Mouse (Mus musculus): ENCODE measurements around the gene Cbx8. TPM values are rescaled to one million over a fixed set of nuclear protein-coding genes. Genes with fewer than 3 reads are reported as not detected.
A peak's percentile ranks its signal among the peaks of the same experiment; 100 is the strongest.

Gene Cbx8
- polyA plus RNA-seq, 1 experiment from 2014 or later, result 15.2 TPM

DNA sequence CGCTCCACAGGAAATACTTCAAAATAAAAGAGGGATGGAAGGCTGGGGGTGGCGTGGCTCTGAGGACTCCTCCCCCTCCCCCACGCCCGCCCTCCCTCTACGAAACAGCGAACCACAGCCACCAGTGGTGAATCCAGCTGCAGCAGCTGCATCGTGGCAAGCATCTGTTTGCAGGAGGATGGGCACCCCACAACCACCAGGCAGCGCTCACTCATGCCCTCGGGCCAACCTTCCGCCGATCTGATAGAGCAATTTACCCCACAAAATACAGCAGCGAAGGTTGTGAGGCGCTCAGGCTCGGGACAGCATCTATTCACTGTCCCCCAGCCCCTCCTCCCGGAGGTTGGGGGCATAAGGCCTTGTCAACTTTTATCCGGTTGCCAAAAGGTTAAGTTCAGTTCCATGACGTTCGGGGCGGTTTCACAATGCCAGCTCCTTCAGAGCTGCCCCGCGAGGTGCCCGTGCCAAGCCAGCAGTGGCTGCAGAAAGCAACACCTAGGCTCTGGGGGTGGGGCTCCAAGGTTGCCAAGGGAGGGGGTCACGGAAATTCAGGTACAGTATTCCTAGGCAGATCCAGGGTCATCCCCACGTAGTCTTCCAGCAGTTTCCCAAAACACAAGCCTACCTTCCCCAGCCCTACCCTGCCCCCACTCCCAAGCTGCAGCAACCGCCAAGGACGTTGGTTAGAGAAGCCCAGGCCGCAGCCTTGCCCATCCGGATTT is 43.1 kb upstream of the Cbx8 start:
- Histone ChIP-seq H3K4me1 (replicated peaks) (peaks cover 79% of the 10 kb centered on the region), H3K27ac (peak overlapping the region; percentile 99), H3K9ac (replicated peaks) (peak overlapping the region; percentile 94), H3K27me3 (peaks cover 64% of the 10 kb centered on the region), H3K4me3 (replicated peaks) (peak overlapping the region; percentile 84), H3K9me3 (no peaks in the 10 kb centered on the region), H3K4me2 (replicated peaks) (peak overlapping the region; percentile 95), H3K36me3 (peaks cover 22% of the 10 kb centered on the region)
- WGBS, result 3% methylated on average over 28 of the region's 28 CpGs
- ATAC-seq, result no peak

- WGBS, result 11% methylated on average over 20 of the region's 20 CpGs
- Histone ChIP-seq H3K9ac (replicated peaks) (peak overlapping the region; percentile 94), H3K36me3 (peaks cover 22% of the 10 kb centered on the region)
These were observed 42.1 kb upstream of the Cbx8 start for GRCm38 (mm10) chr11:119082638-119083599.

GRCm38 (mm10) chr11:119081839-119082637 is 41.3 kb upstream of the Cbx8 start:
- Histone ChIP-seq H3K36me3 (peaks cover 22% of the 10 kb centered on the region), H3K9ac (replicated peaks) (peak overlapping the region; percentile 42; the same call in 1 of the 2 replicates), H3K27ac (no peak overlapping the region), H3K4me3 (replicated peaks) (peak overlapping the region; percentile 84; the same call in 1 of the 2 replicates), H3K4me2 (replicated peaks) (peak overlapping the region; percentile 95), H3K4me1 (replicated peaks) (peaks cover 78% of the 10 kb centered on the region), H3K27me3 (peaks cover 46% of the 10 kb centered on the region), H3K9me3 (no peaks in the 10 kb centered on the region; the same call in 1 of the 2 replicates)
- ATAC-seq, result no peak
- 19% methylated on average over 21 of the region's 21 CpGs for WGBS

More at GRCm38 (mm10) chr11:119082638-119083599, 42.1 kb upstream of the Cbx8 start:
- H3K4me1 ChIP-seq (replicated peaks), result peaks cover 81% of the 10 kb centered on the region
- peak overlapping the region; percentile 84 for H3K4me3 ChIP-seq (replicated peaks)
- peaks cover 55% of the 10 kb centered on the region for H3K27me3 ChIP-seq
- H3K9me3 ChIP-seq, result no peaks in the 10 kb centered on the region
- peak overlapping the region; percentile 95 for H3K4me2 ChIP-seq (replicated peaks)
- no peak for ATAC-seq
- H3K27ac ChIP-seq, result no peak overlapping the region

DNA sequence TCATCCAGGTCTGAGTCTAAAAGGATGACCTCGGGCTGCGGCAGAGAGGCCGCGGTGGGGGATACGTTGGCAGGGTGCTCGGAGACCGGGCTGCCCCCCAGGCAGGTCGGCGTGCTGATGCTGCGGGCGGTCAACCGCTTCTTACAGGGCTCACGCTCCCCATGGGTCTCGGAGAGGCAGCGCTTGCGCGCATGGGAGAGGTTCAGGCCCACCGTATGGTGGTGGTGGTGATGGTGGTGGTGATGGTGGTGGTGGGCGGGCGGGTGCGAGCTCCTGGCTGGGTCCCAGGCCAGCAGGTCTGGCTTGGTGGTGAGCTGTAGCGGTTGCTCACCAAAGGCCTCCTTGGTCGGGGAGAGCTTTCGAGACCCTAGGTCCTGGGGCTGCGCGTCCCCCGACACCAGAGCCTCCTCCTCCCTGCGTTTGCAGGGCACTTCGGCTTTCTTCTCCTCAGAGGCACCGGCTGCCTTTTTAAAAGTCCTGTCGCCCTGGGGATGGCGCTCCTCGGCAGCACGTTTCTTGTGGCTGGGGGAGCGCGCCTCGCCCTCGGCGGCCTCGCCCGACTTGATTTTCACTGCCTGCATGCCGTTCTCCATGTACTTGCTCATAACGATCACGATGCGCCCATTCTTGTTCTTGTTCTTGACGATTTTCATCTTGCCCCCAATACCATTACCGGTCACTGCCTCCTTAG is 40.5 kb upstream of the Cbx8 start:
- Histone ChIP-seq H3K4me3 (replicated peaks) (peak overlapping the region; percentile 22), H3K4me1 (replicated peaks) (peaks cover 72% of the 10 kb centered on the region), H3K4me2 (replicated peaks) (peak overlapping the region; percentile 44), H3K27me3 (peaks cover 40% of the 10 kb centered on the region), H3K27ac (no peak overlapping the region), H3K9me3 (no peaks in the 10 kb centered on the region; the same call in 1 of the 2 replicates), H3K36me3 (peaks cover 22% of the 10 kb centered on the region), H3K9ac (replicated peaks) (peak overlapping the region; percentile 42)
- ATAC-seq, result no peak
- WGBS, result 15% methylated on average over 47 of the region's 47 CpGs

DNA sequence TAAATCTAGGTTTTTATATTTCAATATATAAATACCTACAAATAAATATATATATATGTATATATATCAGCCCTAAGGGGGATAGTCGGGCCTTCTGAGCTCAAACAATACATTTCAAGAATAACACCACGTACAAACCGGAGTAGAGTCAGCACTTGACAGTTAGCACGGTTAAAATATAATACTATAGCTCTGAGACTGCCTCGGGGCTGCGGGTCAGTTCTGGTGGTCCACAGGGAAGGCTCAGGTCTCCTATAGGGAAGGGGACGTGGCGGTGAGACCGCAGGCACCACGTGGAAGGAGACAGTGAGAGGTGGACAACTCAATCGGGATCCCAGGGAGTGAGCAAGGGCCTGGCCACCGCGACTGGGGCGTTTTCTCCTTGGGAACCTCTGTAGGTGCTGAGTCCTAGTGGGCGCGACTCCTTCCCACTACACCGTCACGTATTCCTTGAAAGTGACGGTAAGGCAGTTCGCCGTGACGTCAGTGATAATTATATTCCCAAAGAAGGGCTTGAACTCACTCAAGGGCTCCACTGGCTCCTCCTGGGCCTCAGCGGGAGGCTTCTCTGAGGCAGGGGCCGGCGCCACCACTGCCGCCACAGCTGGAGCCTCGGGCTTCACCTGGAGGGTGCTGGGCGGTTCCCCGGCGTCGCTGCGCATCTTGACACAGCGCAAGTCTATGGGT is 39.8 kb upstream of the Cbx8 start:
- Histone ChIP-seq H3K4me3 (replicated peaks) (peak overlapping the region; percentile 22), H3K4me2 (replicated peaks) (peak overlapping the region; percentile 44), H3K9me3 (no peaks in the 10 kb centered on the region; the same call in 1 of the 2 replicates), H3K27me3 (peaks cover 40% of the 10 kb centered on the region), H3K36me3 (peaks cover 22% of the 10 kb centered on the region), H3K27ac (no peak overlapping the region), H3K9ac (replicated peaks) (peak overlapping the region; percentile 42), H3K4me1 (replicated peaks) (peaks cover 71% of the 10 kb centered on the region)
- ATAC-seq, result no peak
- WGBS, result 23% methylated on average over 33 of the region's 33 CpGs

DNA sequence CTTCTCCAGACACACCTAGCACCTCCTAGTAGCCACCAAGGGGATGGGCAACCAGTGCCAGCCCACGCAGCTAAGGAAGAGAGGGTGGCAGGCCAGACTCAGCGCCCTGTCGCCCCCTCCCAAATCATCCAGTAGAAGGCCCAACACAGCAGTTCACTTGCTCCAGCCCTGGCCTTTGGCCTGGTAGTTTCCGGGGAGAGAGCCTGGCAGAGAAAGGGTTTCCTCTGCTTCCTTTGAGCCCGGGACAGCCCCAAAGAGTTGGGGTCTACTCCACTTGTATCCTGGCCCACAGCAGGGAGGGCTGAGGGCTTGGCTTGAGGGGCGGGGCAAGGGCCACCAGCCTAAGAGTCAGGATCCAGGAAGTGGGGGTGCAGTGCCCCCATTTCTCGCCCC is 38.7 kb upstream of the Cbx8 start:
- 25% methylated on average over 7 of the region's 7 CpGs for WGBS
- H3K36me3 ChIP-seq, result peaks cover 22% of the 10 kb centered on the region
- peaks cover 40% of the 10 kb centered on the region for H3K27me3 ChIP-seq
- no peaks in the 10 kb centered on the region; the same call in 1 of the 2 replicates for H3K9me3 ChIP-seq
- peak overlapping the region; percentile 11; the same call in 1 of the 2 replicates for H3K4me3 ChIP-seq (replicated peaks)
- ATAC-seq, result peak; percentile 5; the same call in 1 of the 2 replicates
- H3K4me2 ChIP-seq (replicated peaks), result peak overlapping the region; percentile 45
- H3K9ac ChIP-seq (replicated peaks), result peak overlapping the region; percentile 59
- H3K4me1 ChIP-seq (replicated peaks), result peaks cover 68% of the 10 kb centered on the region
- peak overlapping the region; percentile 85 for H3K27ac ChIP-seq

DNA sequence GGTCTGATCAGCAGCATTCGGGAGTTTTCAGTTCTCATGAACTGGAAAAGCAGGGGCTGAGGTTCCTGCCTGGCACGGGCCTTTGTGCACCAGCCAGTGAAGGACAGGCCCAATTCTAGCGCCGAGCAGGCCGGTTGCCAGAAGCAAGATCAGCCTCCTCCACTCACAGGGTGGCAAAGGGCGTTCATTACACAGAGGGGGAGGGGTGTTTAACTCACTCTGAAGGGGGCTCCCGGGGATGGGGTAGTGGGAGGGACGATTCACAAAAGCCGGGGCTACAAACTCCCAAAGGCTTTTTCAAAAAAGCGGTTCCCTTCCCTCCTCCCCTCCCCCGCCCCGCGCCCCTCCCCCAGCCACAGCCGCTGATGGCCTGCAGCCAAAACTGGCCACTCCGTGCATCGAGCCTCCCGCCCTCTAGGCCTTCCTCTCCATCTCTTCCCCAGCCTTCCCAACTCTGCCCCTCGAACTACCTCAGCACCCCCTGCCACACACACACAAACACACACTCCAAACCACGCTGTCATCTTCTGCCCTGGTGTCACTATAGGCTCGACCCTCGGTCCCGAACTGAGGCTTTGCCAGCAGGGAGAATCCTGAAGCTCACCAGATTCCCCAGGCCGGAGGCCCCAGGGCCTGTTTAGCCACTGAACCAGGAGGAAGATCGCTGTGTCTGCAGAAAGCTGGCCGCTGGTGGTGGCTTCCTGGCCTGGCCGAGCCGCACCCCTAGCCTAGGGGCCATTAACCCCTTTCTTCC is 38.1 kb upstream of the Cbx8 start:
- Histone ChIP-seq H3K27ac (peak overlapping the region; percentile 85), H3K4me2 (replicated peaks) (peak overlapping the region; percentile 45), H3K9me3 (no peaks in the 10 kb centered on the region; the same call in 1 of the 2 replicates), H3K36me3 (peaks cover 22% of the 10 kb centered on the region), H3K4me1 (replicated peaks) (peaks cover 68% of the 10 kb centered on the region), H3K4me3 (replicated peaks) (peak overlapping the region; percentile 11; the same call in 1 of the 2 replicates), H3K27me3 (peaks cover 40% of the 10 kb centered on the region), H3K9ac (replicated peaks) (peak overlapping the region; percentile 59)
- ATAC-seq, result peak; percentile 81
- 2% methylated on average over 27 of the region's 27 CpGs for WGBS

DNA sequence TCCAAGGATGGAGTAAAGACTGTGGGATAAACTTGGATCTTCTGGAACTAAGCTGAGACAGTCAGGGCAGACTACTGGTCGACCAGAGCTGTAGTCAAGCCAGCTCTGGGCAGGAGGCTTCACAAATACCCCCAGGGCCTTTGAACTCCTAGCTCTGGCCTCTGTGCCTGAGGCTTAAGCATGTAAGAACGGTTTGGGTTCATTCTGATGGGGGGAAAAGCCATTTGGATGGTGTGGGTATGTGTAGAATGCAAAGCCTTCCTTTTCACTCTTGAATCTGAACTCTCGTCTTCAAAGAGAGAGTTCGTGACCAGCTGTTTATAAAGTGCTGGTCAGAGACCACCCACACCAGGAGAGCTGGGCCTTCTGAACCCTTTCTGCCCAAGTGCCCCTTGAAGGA is 37.0 kb upstream of the Cbx8 start:
- H3K27me3 ChIP-seq, result peaks cover 34% of the 10 kb centered on the region
- 76% methylated on average over 4 of the region's 4 CpGs for WGBS
- H3K4me3 ChIP-seq (replicated peaks), result no peak overlapping the region
- peaks cover 59% of the 10 kb centered on the region for H3K4me1 ChIP-seq (replicated peaks)
- H3K4me2 ChIP-seq (replicated peaks), result no peak overlapping the region
- no peak for ATAC-seq
- peak overlapping the region; percentile 85; the same call in 1 of the 2 replicates for H3K27ac ChIP-seq
- H3K36me3 ChIP-seq, result peaks cover 22% of the 10 kb centered on the region
- H3K9ac ChIP-seq (replicated peaks), result no peak overlapping the region
- no peaks in the 10 kb centered on the region; the same call in 1 of the 2 replicates for H3K9me3 ChIP-seq

- Histone ChIP-seq H3K4me3 (replicated peaks) (no peak overlapping the region), H3K9me3 (no peaks in the 10 kb centered on the region; the same call in 1 of the 2 replicates), H3K36me3 (peaks cover 4% of the 10 kb centered on the region), H3K27ac (no peak overlapping the region), H3K4me1 (replicated peaks) (peaks cover 39% of the 10 kb centered on the region), H3K9ac (replicated peaks) (no peak overlapping the region), H3K27me3 (peaks cover 18% of the 10 kb centered on the region), H3K4me2 (replicated peaks) (no peak overlapping the region)
- no peak for ATAC-seq
- WGBS, result 93% methylated on average over 5 of the region's 5 CpGs
These were observed 35.0 kb upstream of the Cbx8 start for GRCm38 (mm10) chr11:119075805-119076204.

Measured in midbrain, embryonic 13.5 days (tissue).